Mouse (Mus musculus): ENCODE results near the gene Gm11985. TPM values are rescaled to one million over a fixed set of nuclear protein-coding genes. Genes with fewer than 3 reads are reported as not detected.
"Not testable (repeated sequence)": the region's sequence is repeated elsewhere in the genome, so short reads cannot be mapped to it uniquely, and the experiment has no call there.

Gm11985 gene
- total RNA-seq (2017), result not detected in 2 replicates

DNA sequence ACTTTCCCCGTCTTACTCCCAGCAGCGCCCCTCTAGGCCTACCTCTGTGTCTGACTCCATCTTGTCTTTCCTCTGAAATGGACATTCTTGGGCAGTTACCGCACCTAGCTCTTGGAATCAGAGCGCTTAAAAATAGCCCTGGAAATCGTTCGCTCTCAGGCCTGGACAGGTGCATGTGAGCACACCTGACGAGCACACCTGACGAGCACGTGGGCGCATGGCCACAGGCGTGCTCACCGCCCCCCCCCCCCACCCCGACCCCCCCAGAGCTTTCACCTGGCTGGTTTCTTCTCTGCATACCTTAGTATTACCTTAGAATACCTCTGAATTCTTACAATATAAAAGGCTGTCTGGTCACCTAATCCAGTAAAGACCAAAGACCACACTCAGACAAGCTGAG is at the start of gene Gm11985:
Gene Gm11985 (minus strand): TSS at position 101 of the 400 bp plus-strand sequence.
- no peak for ATAC-seq (replicated peaks in 1 of 2; ENCODE audit: insufficient read depth in 1 of 2, low FRiP score in 2 of 2, low TSS enrichment in 1 of 2, low read depth in 1 of 2, poor library complexity in 2 of 2, severe bottlenecking in 2 of 2)

DNA sequence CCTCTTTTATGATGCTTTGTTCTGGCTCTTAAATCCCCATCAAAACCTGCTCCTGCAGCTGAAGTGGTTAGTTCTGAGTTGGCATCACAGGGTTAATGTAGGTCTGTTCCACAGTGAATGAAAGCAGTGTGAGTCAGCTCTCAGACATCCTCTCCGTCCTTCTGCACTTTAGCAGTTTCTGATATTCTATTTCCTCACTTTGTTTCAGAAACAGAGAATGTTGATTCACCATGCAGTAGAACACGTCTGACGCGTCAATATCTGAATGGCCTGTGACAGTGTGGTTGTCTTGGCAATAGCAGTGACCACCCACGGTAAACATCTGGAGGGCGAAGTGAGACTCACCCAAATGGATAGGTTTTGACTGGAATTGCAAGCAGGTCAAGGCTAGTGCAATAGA is 49.3 kb upstream of the Gm11985 start:
- ATAC-seq (replicated peaks in 1 of 2; ENCODE audit: insufficient read depth in 1 of 2, low FRiP score in 2 of 2, low TSS enrichment in 1 of 2, low read depth in 1 of 2, poor library complexity in 2 of 2, severe bottlenecking in 2 of 2), result no peak

DNA sequence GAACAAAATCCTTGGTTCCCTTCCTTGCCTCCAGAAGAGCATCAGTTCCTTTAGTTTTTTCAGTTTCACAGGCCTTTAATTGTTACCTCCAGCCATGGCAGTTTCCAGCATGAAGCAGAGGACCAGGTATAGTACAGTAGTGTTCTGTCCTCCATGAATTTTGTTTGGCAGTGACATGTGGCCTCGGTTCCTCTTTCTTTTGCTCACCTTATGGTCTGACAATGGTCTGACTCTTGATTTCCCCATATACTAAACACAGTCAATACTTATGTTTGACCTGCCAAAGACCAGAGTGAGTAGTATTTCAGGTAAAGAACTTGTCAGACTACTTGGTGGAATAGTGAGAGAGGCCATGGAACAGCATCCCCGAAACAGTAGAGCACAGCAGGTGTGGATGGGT is 48.4 kb upstream of the Gm11985 start:
- no peak for ATAC-seq (replicated peaks in 1 of 2; ENCODE audit: insufficient read depth in 1 of 2, low FRiP score in 2 of 2, low TSS enrichment in 1 of 2, low read depth in 1 of 2, poor library complexity in 2 of 2, severe bottlenecking in 2 of 2)

DNA sequence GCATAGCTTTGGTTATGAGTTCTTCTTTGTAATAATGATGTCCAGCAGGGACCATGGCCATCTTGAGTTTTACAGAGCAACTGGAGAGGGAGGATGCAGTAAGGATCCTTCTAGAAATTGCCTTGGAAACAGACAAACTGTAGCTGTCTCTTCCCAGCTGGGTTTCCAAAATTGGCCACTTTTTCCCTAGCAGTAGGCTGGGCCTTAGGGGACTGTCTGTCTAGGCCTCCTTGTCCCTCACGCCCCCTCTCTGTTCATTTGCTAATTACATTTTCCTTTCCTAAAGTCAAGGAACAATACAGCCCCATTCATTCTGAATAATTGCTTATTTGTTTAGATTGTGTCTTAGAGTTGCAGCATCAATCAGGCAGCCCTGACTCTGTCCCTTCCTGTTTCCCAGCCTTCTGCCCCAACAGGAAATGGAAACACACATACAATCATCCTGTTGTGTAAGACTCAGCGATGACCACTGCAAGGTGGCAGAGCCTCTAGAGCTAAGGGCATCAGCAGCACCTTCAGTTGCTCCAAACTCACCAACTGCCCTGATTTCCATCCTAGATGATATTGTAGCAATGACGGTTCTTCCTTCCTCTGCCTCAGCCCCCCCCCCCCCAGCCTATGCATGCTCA is 46.7 kb upstream of the Gm11985 start:
- no peak for ATAC-seq (replicated peaks in 1 of 2; ENCODE audit: insufficient read depth in 1 of 2, low FRiP score in 2 of 2, low TSS enrichment in 1 of 2, low read depth in 1 of 2, poor library complexity in 2 of 2, severe bottlenecking in 2 of 2)

DNA sequence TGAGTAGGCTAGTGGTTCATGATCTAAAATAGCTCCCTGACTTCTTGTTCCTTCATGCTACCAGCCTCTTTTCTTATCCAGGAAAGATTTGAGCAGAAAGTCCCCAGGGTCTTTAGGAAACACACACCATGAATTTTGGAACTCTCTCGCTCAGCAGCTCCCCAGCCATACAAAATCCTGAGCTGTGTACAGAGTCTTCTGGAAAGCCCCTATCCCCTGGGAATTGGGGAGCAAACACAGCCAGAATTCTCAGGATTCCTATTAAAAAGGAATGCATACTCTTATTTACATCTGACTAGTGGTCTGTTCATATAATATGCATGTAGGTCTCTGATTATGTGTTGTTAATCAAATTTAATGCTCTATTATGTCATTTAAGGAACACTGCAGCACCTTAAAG is 46.1 kb upstream of the Gm11985 start:
- ATAC-seq (replicated peaks in 1 of 2; ENCODE audit: insufficient read depth in 1 of 2, low FRiP score in 2 of 2, low TSS enrichment in 1 of 2, low read depth in 1 of 2, poor library complexity in 2 of 2, severe bottlenecking in 2 of 2), result no peak

DNA sequence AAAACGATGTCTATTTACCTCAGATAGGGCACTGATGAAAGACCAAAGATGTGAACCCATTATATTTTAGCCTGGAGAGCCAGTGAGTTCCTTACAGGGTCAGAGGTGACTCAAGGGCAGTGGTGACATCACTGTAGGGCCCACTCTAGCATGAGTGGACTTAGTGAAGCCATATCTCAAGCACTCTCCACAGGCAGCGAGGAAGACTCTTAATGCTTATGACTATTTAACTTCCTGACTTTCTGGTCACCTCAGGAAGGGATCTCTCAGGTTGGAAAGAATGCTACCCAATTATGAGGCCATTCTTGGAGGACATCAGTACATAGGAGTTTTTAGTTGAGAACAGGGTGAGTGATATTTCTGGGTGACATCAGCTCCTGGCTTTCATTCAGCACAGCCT is 45.0 kb upstream of the Gm11985 start:
- no peak for ATAC-seq (replicated peaks in 1 of 2; ENCODE audit: insufficient read depth in 1 of 2, low FRiP score in 2 of 2, low TSS enrichment in 1 of 2, low read depth in 1 of 2, poor library complexity in 2 of 2, severe bottlenecking in 2 of 2)

DNA sequence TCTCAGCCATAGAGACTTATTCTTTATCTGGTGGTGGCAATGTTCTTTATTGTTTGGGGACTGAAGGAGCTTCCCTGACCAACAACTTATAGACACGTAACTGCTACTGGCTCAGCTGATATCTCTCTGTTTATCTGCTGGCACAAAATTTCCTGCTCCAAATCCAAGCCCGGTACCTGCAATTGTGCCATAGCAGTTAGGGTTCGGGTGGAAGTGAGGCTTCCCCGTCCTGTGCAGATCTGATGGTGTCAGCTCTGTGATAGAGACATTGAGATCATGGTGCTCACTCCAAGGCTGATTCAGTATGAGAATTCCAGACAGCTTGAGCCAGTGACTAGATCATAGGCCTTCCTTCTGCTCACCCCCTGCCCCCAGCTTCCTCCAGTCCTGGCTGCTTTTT is 43.6 kb upstream of the Gm11985 start:
- ATAC-seq (replicated peaks in 1 of 2; ENCODE audit: insufficient read depth in 1 of 2, low FRiP score in 2 of 2, low TSS enrichment in 1 of 2, low read depth in 1 of 2, poor library complexity in 2 of 2, severe bottlenecking in 2 of 2), result no peak

DNA sequence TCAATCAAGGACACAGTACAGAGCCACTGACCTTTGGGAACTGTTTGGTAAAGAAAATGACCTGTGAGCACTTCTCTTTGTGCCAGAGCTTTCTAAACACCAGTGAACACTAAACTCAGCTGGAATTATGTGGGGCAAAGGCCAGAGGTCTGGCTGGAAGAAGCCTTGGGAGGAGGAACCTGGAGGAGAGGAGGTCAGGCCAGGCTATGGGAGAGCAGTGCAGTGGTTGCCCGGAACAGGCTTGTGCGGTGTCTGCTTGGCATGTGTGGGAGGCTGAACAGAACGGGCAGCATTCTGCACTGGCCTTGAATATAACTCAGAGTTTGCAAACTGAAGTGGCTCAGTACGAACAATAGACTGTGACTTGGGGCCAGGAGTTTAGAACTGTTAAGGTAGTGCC is 41.6 kb upstream of the Gm11985 start:
- no peak for ATAC-seq (replicated peaks in 1 of 2; ENCODE audit: insufficient read depth in 1 of 2, low FRiP score in 2 of 2, low TSS enrichment in 1 of 2, low read depth in 1 of 2, poor library complexity in 2 of 2, severe bottlenecking in 2 of 2)

DNA sequence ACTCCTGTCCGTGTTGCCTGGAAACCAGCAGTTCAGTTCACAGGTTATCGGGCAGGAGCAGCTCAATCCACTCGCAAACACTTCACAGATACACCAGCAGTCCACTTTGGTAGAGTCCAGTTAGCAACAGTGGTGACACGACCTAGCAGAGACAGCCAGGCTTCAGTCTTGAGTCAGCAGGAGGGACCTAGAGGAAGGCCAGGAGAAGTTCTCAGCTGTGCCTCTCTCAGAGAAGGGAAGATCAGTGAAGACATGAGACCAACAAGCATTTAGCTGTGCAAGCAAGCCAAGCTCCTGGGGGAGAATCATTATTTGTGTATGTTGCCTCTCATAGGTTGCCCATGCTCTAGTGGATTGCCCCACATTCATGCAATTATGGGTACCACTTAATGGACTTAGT is 39.7 kb upstream of the Gm11985 start:
- no peak for ATAC-seq (replicated peaks in 1 of 2; ENCODE audit: insufficient read depth in 1 of 2, low FRiP score in 2 of 2, low TSS enrichment in 1 of 2, low read depth in 1 of 2, poor library complexity in 2 of 2, severe bottlenecking in 2 of 2)

DNA sequence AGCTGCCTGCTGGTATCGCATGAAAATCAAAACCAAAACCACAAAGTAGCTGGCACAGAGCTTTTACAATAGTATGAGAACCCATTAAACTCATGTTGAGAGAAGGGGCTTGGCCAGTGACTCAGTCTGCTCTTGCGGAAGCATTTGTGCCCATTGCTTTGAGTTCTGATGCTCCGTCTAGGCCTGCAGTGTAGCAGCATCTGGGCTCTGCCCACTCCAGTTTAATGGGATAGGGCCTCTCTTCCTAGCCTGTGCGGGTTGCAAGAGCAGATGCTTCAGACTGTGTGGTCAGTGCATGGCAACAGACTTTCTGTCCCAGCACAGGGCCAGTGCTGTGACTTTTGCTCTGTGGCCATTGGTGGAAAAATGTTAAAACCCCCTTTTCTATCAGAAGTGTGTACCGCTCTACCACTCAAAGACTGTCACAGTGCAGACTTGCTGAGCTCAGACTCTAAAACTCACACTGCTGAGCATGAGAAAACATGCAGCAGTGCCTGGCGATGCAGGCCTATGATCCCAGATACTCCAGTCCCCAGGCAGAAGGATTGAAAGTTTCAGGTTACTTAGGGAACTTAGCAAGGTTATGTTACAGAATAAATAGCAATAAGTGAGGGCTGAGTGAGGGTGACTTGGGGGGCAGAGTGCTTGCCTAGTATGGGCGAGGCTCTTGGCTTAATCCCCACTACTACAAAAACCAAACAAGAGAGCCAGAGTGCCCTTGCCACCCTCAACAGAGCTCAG is 38.6 kb upstream of the Gm11985 start:
- no peak for ATAC-seq (replicated peaks in 1 of 2; ENCODE audit: insufficient read depth in 1 of 2, low FRiP score in 2 of 2, low TSS enrichment in 1 of 2, low read depth in 1 of 2, poor library complexity in 2 of 2, severe bottlenecking in 2 of 2)

DNA sequence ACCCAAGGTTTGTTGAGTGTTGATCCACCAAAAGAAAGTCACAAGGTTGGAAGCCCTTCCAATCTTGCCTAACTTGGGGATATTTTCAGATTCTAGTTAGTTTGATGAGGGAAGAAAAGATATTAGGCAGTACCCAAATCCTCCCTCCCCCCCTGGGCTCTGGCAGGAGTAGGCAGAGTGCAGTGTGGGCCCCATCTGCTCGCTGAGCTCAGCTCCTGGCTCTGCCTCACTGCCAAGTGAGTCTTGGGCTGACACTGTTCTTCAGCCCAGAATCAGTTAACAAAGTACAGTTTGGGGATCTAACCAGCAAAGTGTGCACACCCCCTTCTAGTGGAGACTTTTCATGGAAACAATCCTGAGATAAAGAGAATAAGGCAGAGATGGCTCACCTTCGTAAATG is 37.8 kb upstream of the Gm11985 start:
- ATAC-seq (replicated peaks in 1 of 2; ENCODE audit: insufficient read depth in 1 of 2, low FRiP score in 2 of 2, low TSS enrichment in 1 of 2, low read depth in 1 of 2, poor library complexity in 2 of 2, severe bottlenecking in 2 of 2), result no peak

DNA sequence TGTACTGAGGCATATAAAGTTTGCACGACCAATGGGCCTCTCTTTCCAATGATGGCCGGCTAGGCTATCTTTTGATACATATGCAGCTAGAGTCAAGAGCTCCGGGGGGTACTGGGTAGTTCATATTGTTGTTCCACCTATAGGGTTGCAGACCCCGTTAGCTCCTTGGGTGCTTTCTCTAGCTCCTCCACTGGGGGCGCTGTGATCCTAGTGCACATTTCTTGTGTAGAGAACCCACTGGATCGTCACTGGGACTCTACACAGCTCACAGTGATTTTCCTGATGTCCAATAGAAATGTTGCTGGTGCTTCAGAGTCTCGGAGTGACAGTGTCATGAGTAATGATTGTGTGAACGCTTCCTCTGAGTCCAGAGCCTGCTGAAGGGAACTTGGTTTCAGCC is 33.5 kb upstream of the Gm11985 start:
- not testable (repeated sequence) for ATAC-seq (replicated peaks in 1 of 2; ENCODE audit: insufficient read depth in 1 of 2, low FRiP score in 2 of 2, low TSS enrichment in 1 of 2, low read depth in 1 of 2, poor library complexity in 2 of 2, severe bottlenecking in 2 of 2)

DNA sequence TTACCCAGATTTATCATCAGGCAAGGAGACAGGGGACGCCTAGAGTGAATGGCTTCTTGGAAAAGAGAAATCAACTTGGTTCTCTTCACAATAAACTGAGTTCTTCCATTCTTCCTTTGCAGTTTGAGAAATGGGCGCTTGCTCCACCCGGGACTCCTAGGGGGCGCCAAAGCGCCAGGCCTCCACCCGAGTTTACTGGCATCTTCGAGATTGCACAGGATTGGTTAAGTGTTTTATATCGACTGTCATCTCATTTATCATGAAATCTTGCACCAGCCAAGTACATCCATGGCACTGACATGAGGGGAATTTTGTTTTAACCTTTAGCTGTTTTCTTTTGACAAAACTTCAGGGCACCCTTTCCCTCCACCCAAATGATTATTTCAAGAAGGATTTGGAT is 27.3 kb upstream of the Gm11985 start:
- no peak for ATAC-seq (replicated peaks in 1 of 2; ENCODE audit: insufficient read depth in 1 of 2, low FRiP score in 2 of 2, low TSS enrichment in 1 of 2, low read depth in 1 of 2, poor library complexity in 2 of 2, severe bottlenecking in 2 of 2)

DNA sequence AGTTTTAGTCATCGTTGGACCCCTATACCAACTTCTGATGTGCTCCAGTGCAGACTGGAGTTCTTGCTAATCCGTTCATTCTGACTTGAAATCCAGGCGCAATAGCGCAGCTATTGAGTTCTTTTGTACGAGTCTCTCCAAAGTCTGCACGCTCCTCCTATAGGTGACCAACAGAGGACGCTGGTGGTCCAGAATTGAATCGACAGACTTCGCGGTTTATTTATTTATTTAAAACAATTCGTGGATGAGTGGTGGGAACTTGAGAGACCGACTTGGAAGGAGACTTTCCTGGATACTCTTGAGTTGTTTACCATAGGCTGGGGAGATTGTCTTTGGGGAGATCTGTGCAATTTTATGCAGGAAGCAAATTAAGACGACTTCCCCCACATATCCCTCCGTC is 26.4 kb upstream of the Gm11985 start:
- ATAC-seq (replicated peaks in 1 of 2; ENCODE audit: insufficient read depth in 1 of 2, low FRiP score in 2 of 2, low TSS enrichment in 1 of 2, low read depth in 1 of 2, poor library complexity in 2 of 2, severe bottlenecking in 2 of 2), result no peak

DNA sequence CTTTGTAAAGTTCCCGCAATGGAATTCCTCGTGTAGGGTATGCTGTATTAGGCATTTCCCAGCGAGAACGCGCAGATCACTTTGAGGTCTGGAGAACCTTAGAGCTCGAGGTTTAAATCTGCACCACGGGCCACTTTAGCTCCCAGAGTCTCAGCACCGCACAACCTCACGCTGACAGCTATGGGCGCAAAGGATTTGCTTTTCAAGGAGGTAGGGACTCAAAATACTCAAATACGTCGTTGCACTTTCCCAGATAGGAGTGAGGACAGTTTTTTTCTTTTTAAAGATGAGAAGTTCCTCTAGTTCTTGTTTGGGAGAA is 25.9 kb upstream of the Gm11985 start:
- ATAC-seq (replicated peaks in 1 of 2; ENCODE audit: insufficient read depth in 1 of 2, low FRiP score in 2 of 2, low TSS enrichment in 1 of 2, low read depth in 1 of 2, poor library complexity in 2 of 2, severe bottlenecking in 2 of 2), result no peak

DNA sequence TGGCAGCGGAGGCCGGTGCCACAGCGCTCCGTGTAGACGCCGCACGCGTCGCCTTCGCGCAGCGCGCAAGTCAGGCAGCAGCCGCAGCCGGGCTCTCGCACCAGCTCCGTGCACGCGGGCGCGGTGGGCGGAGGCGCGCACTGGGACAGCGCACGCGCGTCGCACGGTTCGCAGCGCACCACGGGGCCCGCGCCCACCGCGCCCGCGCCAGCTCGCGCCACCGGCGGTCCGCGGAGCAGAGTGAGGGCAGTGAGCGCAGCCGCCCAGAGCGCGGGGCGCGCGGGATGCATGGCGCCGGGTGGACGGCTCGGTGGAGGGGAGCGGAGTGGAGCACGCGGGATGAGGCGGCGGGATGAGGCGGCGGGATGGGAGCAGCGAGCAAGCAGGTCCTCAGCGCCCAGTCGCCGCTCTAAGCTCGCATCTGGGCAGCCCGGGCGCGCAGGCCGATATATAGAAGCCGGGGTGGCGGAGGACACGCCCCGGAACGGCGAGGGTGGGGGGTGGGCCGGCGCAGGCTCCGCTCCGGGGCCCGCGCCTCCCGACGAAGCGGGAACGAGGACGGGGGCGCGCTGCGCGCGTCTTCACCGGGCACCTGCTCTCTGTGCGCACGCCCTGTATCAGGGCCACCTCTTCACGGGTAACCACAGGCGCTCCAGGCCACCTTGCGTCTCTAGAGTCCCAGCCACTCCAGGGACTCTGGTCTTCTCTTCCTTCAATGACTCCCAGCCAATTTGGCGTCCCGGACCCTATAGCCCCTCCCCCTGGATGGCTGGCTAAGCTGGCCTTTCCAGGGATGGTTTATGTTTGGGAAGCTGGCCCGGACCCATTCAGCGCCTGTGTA is 25.4 kb upstream of the Gm11985 start, which contains the start of gene Igfbp3:
Gene Igfbp3 (minus strand): TSS at position 423 of the 841 bp plus-strand sequence.
- ATAC-seq (replicated peaks in 1 of 2; ENCODE audit: insufficient read depth in 1 of 2, low FRiP score in 2 of 2, low TSS enrichment in 1 of 2, low read depth in 1 of 2, poor library complexity in 2 of 2, severe bottlenecking in 2 of 2), result no peak

DNA sequence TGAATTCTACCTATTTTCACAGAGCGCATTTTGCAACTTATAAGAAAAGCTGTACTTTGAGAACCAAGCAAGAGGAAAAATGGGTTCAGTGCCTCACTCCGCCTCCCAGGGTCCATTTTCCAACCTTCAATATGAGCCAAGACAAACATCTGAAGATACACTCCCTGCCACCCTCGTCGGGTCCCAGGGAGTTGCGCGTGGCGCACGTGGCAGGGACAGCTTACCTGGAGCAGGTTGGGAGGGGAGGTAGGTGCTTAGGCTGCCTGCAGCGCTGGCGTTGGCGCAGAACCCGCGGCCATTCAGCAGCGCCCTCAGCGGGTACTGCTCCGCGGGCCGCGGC is 24.8 kb upstream of the Gm11985 start:
- no peak for ATAC-seq (replicated peaks in 1 of 2; ENCODE audit: insufficient read depth in 1 of 2, low FRiP score in 2 of 2, low TSS enrichment in 1 of 2, low read depth in 1 of 2, poor library complexity in 2 of 2, severe bottlenecking in 2 of 2)

DNA sequence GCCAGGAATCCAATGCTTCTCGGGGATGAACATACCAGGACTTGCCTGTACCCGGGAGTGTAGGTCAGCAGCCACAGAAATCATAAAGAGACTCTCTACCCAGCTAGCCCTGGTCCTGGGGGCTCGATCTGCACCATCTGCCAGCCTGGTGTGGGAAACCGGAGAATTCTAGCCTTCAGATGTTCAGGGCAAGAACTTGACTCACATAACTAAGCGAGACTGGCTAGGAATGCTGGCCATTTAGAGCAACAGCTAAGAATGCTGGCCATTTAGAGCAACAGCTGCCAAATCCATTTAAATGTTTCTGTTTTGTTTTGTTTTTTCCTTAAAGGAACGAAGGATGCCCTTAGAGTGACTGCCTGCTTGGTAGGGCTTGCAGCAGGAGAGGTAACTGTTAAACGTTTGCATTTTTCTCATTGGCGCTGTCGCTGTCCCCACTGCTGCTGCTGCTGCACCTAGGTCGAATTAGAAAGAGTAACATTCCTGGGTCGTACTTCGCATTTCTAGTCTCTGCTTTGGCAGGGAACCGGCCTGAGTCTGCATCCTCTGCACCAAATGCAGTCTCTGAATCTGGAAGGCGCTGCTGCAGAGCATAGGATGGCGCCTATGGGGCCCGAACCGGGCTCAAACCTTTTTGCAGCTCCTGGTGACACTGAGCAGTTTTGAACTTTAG is 23.9 kb upstream of the Gm11985 start:
- ATAC-seq (replicated peaks in 1 of 2; ENCODE audit: insufficient read depth in 1 of 2, low FRiP score in 2 of 2, low TSS enrichment in 1 of 2, low read depth in 1 of 2, poor library complexity in 2 of 2, severe bottlenecking in 2 of 2), result no peak
